Mouse (Mus musculus): ENCODE measurements around the gene Gm47955. TPM values are rescaled to one million over a fixed set of nuclear protein-coding genes. Genes with fewer than 3 reads are reported as not detected.
"Not testable (repeated sequence)": the region's sequence is repeated elsewhere in the genome, so short reads cannot be mapped to it uniquely, and the experiment has no call there.

Gm47955 gene
- total and polyA plus RNA-seq, 2 experiments from 2014 or later, result not detected

- Histone ChIP-seq H3K4me1 (ENCODE audit: insufficient read depth) (no peaks in the 10 kb centered on the region), H3K27me3 (ENCODE audit: insufficient read depth, low read length) (no peaks in the 10 kb centered on the region), H3K4me3 (ENCODE audit: low read depth, low read length) (no peak overlapping the region), H3K9me3 (ENCODE audit: low read length) (no peaks in the 10 kb centered on the region), H3K36me3 (ENCODE audit: insufficient read depth) (no peaks in the 10 kb centered on the region), H3K27ac (ENCODE audit: low read depth, low read length) (no peak overlapping the region), H3K9ac (no peak overlapping the region), H3K4me2 (ENCODE audit: low read depth) (no peak overlapping the region)
- ATAC-seq (no peak), DNase-seq (no peak)
- no peak for TF ChIP-seq CTCF (IDR thresholded peaks at IDR 0.05; ENCODE audit: low read depth)
Observed at GRCm38 (mm10) chr1:82977840-82978239, 17.8 kb downstream of the Gm47955 start.

- ATAC-seq, result no peak
- 85% methylated on average over 6 of the region's 6 CpGs for WGBS
- TF ChIP-seq CTCF (IDR thresholded peaks at IDR 0.05; ENCODE audit: low read depth), result no peak
Observed at GRCm38 (mm10) chr1:82986738-82987137, 26.7 kb downstream of the Gm47955 start.

GRCm38 (mm10) chr1:82987530-82988198 is 27.6 kb downstream of the Gm47955 start:
- Histone ChIP-seq H3K27ac (ENCODE audit: low read depth, low read length) (no peak overlapping the region), H3K27me3 (ENCODE audit: insufficient read depth, low read length) (no peaks in the 10 kb centered on the region), H3K4me2 (ENCODE audit: low read depth) (no peak overlapping the region), H3K4me3 (ENCODE audit: low read depth, low read length) (no peak overlapping the region), H3K9ac (no peak overlapping the region), H3K4me1 (ENCODE audit: insufficient read depth) (no peaks in the 10 kb centered on the region), H3K9me3 (ENCODE audit: low read length) (peaks cover 5% of the 10 kb centered on the region; the same call in 1 of the 2 replicates), H3K36me3 (ENCODE audit: insufficient read depth) (no peaks in the 10 kb centered on the region)
- ATAC-seq (peak; percentile 80), DNase-seq (peak; percentile 88)
- TF ChIP-seq CTCF (IDR thresholded peaks at IDR 0.05; ENCODE audit: low read depth), result peak; percentile 85
- 34% methylated on average over 4 of the region's 4 CpGs for WGBS

More at GRCm38 (mm10) chr1:82986738-82987137, 26.7 kb downstream of the Gm47955 start:
- Histone ChIP-seq H3K4me1 (ENCODE audit: insufficient read depth) (no peaks in the 10 kb centered on the region), H3K36me3 (ENCODE audit: insufficient read depth) (no peaks in the 10 kb centered on the region), H3K27me3 (ENCODE audit: insufficient read depth, low read length) (no peaks in the 10 kb centered on the region), H3K27ac (ENCODE audit: low read depth, low read length) (no peak overlapping the region), H3K9ac (no peak overlapping the region), H3K4me2 (ENCODE audit: low read depth) (no peak overlapping the region), H3K4me3 (ENCODE audit: low read depth, low read length) (no peak overlapping the region), H3K9me3 (ENCODE audit: low read length) (peaks cover 5% of the 10 kb centered on the region; the same call in 1 of the 2 replicates)
- DNase-seq, result no peak

- Histone ChIP-seq H3K27me3 (ENCODE audit: insufficient read depth, low read length) (no peaks in the 10 kb centered on the region), H3K9ac (no peak overlapping the region), H3K4me2 (ENCODE audit: low read depth) (no peak overlapping the region), H3K4me1 (ENCODE audit: insufficient read depth) (no peaks in the 10 kb centered on the region), H3K4me3 (ENCODE audit: low read depth, low read length) (no peak overlapping the region), H3K36me3 (ENCODE audit: insufficient read depth) (no peaks in the 10 kb centered on the region), H3K27ac (ENCODE audit: low read depth, low read length) (no peak overlapping the region), H3K9me3 (ENCODE audit: low read length) (no peaks in the 10 kb centered on the region)
- 72% methylated on average over 4 of the region's 4 CpGs for WGBS
- ATAC-seq (no peak), DNase-seq (no peak)
- no peak for TF ChIP-seq CTCF (IDR thresholded peaks at IDR 0.05; ENCODE audit: low read depth)
Observed at GRCm38 (mm10) chr1:82991062-82991461, 31.0 kb downstream of the Gm47955 start.

- H3K27ac ChIP-seq (ENCODE audit: low read depth, low read length), result no peak overlapping the region
- no peak overlapping the region for H3K4me3 ChIP-seq (ENCODE audit: low read depth, low read length)
- no peaks in the 10 kb centered on the region for H3K36me3 ChIP-seq (ENCODE audit: insufficient read depth)
- H3K4me1 ChIP-seq (ENCODE audit: insufficient read depth), result no peaks in the 10 kb centered on the region
- H3K9me3 ChIP-seq (ENCODE audit: low read length), result no peaks in the 10 kb centered on the region
- no peak for TF ChIP-seq CTCF (IDR thresholded peaks at IDR 0.05; ENCODE audit: low read depth)
- ATAC-seq (no peak), DNase-seq (no peak)
- H3K4me2 ChIP-seq (ENCODE audit: low read depth), result no peak overlapping the region
- no peaks in the 10 kb centered on the region for H3K27me3 ChIP-seq (ENCODE audit: insufficient read depth, low read length)
- 82% methylated on average over 3 of the region's 3 CpGs for WGBS
- H3K9ac ChIP-seq, result no peak overlapping the region
Observed at GRCm38 (mm10) chr1:82991596-82991995, 31.5 kb downstream of the Gm47955 start.

GRCm38 (mm10) chr1:82992093-82992492 is 32.0 kb downstream of the Gm47955 start:
- Histone ChIP-seq H3K4me1 (ENCODE audit: insufficient read depth) (no peaks in the 10 kb centered on the region), H3K27me3 (ENCODE audit: insufficient read depth, low read length) (no peaks in the 10 kb centered on the region), H3K4me2 (ENCODE audit: low read depth) (no peak overlapping the region), H3K36me3 (ENCODE audit: insufficient read depth) (no peaks in the 10 kb centered on the region), H3K9me3 (ENCODE audit: low read length) (no peaks in the 10 kb centered on the region), H3K27ac (ENCODE audit: low read depth, low read length) (no peak overlapping the region), H3K4me3 (ENCODE audit: low read depth, low read length) (no peak overlapping the region), H3K9ac (no peak overlapping the region)
- ATAC-seq, result no peak
- DNase-seq, result no peak
- TF ChIP-seq CTCF (IDR thresholded peaks at IDR 0.05; ENCODE audit: low read depth), result no peak
- WGBS, result 95% methylated on average over 6 of the region's 6 CpGs

- ATAC-seq (peak; percentile 61; the same call in 1 of the 2 replicates), DNase-seq (no peak)
- Histone ChIP-seq H3K9ac (no peak overlapping the region), H3K27me3 (ENCODE audit: insufficient read depth, low read length) (no peaks in the 10 kb centered on the region), H3K4me3 (ENCODE audit: low read depth, low read length) (no peak overlapping the region), H3K36me3 (ENCODE audit: insufficient read depth) (no peaks in the 10 kb centered on the region), H3K4me2 (ENCODE audit: low read depth) (no peak overlapping the region), H3K9me3 (ENCODE audit: low read length) (no peaks in the 10 kb centered on the region), H3K27ac (ENCODE audit: low read depth, low read length) (no peak overlapping the region), H3K4me1 (ENCODE audit: insufficient read depth) (no peaks in the 10 kb centered on the region)
- 74% methylated on average over 3 of the region's 3 CpGs for WGBS
- TF ChIP-seq CTCF (IDR thresholded peaks at IDR 0.05; ENCODE audit: low read depth), result no peak
Observed at GRCm38 (mm10) chr1:82993947-82994346, 33.9 kb downstream of the Gm47955 start.

- H3K36me3 ChIP-seq (ENCODE audit: insufficient read depth); H3K9ac ChIP-seq; H3K4me2 ChIP-seq (ENCODE audit: low read depth); H3K4me1 ChIP-seq (ENCODE audit: insufficient read depth); H3K27me3 ChIP-seq (ENCODE audit: insufficient read depth, low read length); H3K27ac ChIP-seq (ENCODE audit: low read depth, low read length); DNase-seq; H3K9me3 ChIP-seq (ENCODE audit: low read length); ATAC-seq; H3K4me3 ChIP-seq (ENCODE audit: low read depth, low read length): not testable (repeated sequence)
- WGBS, result 94% methylated on average over 6 of the region's 9 CpGs
Observed at GRCm38 (mm10) chr1:83000306-83000705, 40.2 kb downstream of the Gm47955 start, which contains the start of gene Gm47959. Gm47959 (plus strand) TSS chr1:83000548.

All from forebrain, postnatal 0 days (tissue).